Mouse (Mus musculus) heart, postnatal 0 days (tissue): ENCODE data around the gene Efemp2.

ENCODE experiments used
- CTCF ChIP-seq: IDR thresholded peaks from 2 replicates; pipeline ENCODE4 v1.5.1; 2016; ENCODE audit warnings: antibody characterized with exemption, control low read depth, low read depth
- EP300 ChIP-seq: IDR thresholded peaks from 2 replicates; pipeline ENCODE4 v1.6.1; 2016; ENCODE audit warnings: antibody characterized with exemption, low read depth

- no peak for TF ChIP-seq CTCF
- TF ChIP-seq EP300 = no peak
These were observed 25.2 kb upstream of the Efemp2 start for GRCm38 (mm10) chr19:5448354-5449150.
